Mouse (Mus musculus): ENCODE results near the gene Tstd1.

Tstd1 gene

DNA sequence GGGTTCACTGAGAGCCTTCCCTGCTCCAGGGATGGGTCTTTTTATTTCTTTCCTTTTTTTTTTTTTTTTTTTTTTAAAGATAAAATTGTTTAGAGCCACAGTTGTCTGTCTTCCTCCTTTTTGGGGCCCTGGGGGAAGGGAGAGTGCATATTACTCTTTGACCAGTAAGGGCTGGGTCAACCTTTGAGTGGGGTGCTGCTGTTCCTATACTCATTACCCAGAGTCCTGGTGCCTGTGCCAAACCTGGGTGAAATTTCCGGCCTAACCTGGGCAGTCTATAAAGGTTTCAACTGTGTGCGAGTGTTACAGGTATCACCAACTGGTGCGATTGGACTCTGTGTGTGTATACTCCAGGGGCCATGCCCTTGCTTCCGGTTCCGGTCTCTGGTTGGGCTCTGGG lies at the start of gene Tstd1:
Tstd1 (plus strand) TSS at position 213 of the 400 bp plus-strand sequence.
- DNase-seq (ENCODE audit: low spot score) = no peak

DNA sequence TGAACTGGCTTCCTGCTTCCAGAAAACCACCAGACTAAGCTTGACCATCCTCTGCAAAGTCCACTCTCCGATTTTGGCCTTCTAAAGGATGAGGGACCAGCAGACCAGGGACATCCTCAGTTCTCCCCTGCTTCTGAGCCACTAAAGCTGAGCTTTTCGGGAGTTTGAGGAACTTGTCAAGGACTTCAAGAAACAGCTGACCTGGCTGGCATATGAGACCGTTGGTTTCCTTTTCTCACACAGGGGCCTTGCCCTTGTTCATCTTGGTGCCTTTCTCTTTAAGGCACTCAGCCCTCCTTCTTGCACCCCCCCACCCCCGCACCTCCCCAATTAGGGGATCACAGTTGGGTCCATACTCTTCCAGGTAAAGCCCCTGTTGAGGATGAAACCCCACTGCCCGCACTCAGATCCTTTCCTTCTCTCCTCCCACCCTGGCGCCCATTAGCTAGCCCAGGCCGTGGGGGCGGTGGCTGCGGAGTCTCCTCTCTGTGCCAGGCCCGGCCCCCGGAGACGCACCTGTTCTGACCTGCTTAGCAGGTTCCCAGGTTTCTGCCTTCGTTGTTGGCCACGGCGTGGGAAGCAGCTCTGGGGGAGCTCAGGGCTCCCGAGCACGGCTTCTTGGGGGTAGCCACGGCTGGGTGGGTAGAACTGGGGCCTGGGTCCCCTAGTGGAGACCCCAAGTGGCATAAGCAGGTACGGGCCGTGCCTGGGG lies 48.7 kb upstream of the Tstd1 start, which contains the start of gene Nectin4:
Nectin4 (plus strand) TSS at position 255 of the 712 bp plus-strand sequence.
- DNase-seq (ENCODE audit: low spot score) = no peak

DNA sequence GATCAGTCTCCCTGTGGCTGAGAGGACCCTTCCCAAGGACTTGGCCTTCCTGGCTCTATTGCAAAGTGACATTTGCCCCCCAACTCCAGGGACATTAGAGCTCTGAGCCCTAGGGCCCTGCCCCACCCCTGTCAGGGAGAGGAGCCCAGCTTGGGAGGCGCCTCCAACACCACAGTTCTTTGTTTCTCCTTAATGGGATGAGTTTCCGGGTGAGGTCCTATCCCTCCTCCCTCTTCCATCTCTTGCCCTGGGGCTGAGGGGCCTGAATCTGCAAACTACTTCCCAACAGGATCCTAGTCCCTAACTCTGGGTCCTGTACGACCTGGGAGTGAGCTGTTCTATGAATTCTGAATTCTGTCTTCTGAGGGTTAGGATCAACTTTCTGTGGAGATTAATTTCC lies 45.8 kb upstream of the Tstd1 start:
- no peak for DNase-seq (ENCODE audit: low spot score)

DNA sequence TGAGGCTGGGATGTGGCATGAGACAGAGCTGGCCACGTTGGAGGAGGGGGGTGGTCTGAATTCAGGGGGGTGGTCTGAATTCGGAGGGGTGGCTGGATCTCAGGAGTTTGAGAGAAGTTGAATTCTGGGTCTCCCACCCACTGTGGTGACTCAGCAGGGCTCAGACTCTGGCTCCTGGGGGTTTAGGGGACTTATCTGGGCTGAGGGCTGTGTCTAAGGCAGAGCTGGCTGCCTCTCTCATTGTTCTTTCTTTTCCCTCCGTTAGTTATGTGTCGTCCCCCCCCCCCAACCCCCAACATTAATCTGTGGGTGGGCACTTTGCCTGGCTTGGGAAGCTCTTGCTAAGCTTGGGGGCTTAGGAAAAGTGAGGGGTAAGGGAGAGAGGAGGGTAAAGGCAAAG lies 44.7 kb upstream of the Tstd1 start:
- DNase-seq (ENCODE audit: low spot score) = no peak

DNA sequence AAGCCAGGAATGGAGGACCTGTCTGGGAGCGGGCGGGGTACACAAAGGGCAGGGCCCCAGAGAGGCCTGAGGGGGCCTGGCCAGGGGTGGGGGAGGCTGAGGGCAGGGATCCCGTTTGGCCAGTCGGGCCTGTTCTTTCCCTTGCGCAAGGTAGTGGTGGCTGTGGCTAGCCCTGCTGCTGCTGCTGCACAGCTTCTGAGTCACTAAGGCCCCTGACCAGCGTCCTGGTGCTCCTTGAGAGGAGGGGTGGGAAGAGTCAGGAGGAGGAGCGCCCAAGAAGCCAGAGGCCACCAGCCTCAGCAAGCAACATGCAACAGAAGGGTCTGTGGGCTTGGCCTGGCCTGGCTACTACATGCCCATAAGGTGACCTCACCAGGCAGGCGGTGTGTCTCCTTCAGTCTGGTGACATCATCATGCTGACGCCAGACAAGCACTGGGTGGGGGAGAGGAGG lies 43.0 kb upstream of the Tstd1 start:
- no peak for DNase-seq (ENCODE audit: low spot score)

DNA sequence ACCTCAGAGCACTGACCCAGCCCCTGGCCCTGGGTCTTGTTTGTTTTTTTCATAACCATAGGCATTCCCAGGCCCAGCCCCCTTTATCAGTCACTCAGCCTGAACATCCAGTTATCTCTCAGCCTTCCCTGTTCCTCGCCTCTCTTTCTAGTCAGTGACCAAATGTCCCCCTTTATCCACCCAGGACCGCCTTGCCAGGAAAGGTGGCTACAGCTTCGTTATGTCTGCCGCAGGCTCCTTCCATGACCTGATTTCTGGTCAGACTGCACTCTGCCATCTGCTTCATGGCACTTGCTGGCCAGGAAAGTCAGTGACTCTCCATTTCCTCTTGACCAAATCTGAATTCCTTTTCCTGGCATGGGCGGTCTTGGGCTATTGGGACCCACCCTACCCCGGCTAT lies 40.4 kb upstream of the Tstd1 start:
- DNase-seq (ENCODE audit: low spot score) = no peak

DNA sequence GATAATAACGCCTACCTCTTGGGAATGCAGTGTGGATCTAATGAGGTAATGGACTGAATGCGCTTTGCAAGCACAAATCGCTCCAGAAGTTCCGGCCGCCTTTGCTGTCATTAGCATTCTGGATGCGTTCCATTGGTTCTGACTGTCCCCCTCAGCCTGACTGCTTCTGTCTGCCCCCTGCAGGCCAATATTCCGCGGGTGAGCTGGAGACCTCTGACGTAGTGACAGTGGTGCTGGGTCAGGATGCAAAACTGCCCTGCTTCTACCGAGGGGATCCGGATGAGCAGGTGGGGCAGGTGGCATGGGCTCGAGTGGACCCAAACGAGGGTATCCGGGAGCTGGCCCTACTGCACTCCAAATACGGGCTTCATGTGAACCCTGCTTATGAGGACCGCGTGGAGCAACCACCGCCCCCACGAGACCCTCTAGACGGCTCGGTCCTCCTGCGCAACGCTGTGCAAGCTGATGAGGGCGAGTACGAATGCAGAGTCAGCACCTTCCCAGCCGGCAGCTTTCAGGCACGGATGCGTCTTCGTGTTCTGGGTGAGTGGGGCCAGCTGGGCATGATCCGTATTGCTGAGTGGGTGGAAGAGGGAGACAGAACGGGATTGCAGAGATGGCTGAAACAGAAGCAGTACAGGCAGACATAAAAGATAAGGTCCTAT lies 38.6 kb upstream of the Tstd1 start:
- peak; percentile 59 for DNase-seq (ENCODE audit: low spot score)

DNA sequence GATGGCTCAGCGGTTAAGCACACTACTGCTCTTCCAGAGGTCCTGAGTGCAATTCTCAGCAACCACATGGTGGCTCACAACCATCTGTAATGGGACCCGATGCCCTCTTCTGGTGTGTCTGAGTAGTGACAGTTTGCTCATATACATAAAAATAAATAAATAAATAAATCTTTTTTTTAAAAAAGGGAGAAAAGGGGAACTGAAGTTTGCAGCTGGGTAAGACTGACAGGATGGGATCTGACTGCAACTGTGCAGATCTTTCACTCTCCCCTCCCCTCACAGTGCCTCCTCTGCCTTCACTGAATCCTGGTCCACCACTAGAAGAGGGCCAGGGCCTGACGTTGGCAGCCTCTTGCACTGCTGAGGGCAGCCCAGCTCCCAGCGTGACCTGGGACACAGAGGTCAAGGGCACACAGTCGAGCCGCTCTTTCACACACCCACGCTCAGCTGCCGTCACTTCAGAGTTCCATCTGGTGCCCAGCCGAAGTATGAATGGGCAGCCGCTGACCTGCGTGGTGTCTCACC lies 36.5 kb upstream of the Tstd1 start:
- DNase-seq (ENCODE audit: low spot score) = no peak

DNA sequence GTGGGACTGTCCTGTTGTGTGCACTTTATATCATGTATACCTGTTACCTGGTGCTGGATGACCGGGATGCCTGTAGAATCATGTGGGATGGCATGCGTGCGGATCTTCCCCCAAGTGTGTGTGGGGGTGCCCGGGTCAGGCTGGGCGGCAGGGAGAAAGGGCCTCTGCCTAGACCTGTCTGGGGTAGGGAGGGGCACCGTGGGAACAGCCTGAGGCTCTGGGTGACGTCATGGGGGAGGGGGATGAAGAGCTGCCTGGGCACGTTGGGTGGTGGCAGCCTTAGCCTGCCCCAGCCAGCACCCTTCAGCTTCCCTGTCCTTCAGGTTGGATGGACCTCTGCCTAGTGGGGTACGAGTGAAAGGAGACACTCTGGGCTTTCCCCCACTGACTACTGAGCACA lies 34.3 kb upstream of the Tstd1 start:
- no peak for DNase-seq (ENCODE audit: low spot score)

DNA sequence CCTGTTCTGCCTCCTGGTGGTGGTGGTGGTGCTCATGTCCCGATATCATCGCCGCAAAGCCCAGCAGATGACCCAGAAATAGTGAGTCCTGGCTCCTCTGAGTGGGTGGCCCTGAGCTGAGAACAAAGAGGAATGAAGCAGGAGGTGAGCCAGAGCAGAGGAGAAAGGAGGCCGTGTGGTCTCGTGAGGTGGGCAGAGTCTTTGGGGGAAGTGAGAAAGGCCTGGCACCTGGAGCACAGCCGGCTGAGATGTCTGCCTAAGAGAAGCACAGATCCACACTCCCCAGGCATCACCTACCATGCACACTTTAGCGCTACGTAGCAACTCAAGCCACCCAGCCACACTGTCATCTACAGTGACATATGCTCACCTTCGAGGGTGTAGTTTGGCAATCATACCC lies 33.5 kb upstream of the Tstd1 start:
- DNase-seq (ENCODE audit: low spot score) = no peak

DNA sequence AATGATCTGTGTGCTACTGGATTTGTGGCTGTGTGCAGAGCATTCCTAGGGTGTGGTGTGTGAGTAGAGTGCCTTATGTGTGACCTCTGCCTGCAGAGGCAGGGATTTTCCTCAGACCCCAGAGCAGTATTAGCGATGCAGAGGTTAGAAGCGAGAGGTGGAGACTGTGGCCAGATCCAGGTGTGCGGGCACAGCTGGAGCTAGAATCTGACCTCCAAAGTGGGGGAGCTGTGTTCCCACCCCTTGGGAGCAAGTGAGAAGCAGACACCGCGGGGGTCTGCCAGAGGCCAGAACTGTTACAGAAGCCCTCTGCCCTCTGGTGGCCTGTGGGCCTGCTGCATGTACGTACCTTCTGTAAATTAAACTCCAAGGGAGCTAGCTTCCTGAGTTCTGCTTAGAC lies 31.6 kb upstream of the Tstd1 start:
- no peak for DNase-seq (ENCODE audit: low spot score)

DNA sequence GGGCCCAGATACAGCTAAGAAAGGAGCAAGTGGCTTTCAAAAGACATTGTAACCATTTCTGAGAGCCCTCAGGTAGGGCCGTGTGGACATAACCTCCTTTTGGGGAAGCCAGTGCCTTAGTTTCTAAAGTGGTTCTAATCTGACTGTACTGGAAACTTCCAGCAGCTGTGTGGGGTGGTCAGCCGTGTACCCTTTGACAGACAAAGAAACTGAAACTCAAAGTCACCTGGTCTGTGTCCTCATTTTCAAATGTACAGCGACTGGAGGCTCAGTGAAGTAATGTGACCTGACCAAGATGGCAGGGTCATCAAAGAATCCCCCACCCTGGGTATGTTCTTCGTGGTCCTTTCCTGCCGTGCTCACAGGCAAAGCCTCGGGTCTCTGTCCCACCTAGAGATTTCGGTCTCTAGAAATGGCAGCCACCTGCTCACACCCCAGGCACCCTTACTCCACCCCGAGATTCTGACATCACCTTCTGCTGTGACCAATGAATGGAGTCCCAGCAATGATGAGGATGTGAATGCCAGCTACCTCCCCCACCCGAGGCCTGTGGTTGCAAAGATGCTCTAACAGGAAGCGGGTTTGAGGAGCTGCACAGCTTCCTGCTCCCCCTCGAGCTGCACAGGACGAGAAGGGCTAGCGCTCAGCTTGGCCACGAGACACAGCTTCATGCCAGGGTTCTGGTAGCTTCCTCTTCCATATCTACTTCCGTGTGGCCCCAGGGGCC lies 30.1 kb upstream of the Tstd1 start, which contains the start of gene Arhgap30:
Arhgap30 (plus strand) TSS at position 579 of the 727 bp plus-strand sequence.
- DNase-seq (ENCODE audit: low spot score) = no peak

DNA sequence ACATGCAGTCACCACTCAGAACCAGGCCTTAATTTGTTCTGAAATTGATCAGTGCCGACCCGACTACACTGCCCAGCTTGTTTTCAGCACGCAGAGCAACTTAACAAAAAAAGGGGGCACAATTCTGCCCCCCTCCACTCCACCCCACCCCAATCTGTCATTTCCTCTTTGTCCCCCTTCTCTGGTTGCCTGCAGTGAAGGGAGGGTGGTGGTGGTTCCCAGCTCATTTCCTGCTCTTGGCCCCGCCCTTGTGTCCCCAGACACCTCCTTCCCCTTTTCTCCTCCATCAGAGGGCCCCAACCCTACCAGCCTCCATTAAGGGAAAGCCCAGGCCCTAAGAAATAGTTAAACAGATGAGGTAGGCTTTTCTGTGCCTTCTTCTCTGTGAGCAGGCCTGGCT lies 28.6 kb upstream of the Tstd1 start:
- DNase-seq (ENCODE audit: low spot score) = no peak

DNA sequence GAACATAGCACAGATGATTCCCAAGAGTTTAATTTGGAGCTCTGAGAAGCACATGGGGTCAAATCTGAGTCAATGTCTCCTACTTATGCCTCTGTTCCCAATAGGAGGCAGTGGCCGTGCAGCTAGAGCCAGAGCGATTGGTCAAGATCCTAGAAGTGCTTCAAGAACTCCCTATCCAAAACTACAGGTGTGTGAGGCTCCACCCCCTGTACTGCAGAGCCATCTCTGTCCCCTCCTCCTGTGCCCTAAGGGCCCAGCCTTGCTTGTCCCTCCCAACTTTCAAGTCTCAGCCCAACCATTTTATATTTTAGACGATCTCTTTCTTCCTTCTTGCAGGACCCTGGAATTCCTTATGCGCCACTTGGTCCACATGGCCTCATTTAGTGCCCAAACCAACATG lies 16.9 kb upstream of the Tstd1 start:
- DNase-seq (ENCODE audit: low spot score) = no peak

DNA sequence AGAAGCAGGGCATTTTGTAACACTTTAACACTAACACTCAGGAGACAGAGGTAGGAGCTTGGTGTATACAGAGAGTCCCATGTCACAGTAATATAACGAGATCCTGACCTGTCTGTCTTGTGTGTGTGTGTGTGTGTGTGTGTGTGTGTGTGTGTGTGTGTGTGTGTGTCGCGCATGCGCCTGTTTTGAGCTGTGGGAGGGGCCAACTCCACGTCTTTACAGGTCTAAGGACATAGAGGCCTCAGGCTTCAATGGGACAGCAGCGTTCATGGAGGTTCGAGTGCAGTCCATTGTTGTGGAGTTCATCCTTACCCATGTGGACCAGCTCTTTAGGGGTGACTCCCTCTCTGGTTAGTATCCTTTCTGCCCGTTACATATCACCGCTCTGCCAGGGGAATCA lies 15.7 kb upstream of the Tstd1 start:
- no peak for DNase-seq (ENCODE audit: low spot score)

DNA sequence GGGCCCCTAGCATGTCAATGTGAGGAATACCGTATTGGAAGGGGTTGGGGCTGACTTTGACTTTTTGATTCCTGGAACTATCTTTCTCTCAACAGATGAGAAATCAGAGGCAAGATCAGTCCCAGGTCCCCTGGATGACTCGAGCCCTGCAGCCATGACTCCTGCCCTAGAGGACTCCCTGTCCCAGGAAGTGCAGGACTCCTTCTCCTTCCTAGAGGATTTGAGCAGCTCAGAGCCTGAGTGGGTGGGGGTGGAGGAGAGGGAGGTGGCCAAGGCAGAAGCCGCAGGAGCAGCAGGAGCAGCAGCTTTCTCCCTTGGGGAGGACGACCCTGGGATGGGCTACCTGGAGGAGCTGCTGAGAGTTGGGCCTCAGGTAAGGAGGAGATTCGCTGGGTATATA lies 11.4 kb upstream of the Tstd1 start:
- DNase-seq (ENCODE audit: low spot score) = no peak

DNA sequence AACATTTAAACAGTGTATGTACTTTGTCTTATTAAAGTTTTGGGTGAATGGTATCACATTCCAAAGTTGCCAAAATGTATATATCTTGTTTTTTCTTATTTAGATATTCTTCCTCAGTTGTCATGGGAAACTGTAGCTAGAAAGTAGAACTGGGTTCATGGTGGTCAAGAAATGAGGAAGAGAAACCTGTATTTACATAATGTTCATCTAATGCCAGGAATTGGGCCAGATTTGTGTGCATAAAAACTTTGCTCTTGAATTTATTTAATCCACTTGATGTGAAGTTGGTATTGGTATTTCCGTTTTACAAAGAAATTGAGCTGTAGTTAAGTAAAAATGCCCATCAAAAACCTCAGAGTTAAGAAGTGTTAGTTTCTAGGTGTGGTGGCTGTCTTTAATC lies 8.4 kb upstream of the Tstd1 start:
- no peak for DNase-seq (ENCODE audit: low spot score)

DNA sequence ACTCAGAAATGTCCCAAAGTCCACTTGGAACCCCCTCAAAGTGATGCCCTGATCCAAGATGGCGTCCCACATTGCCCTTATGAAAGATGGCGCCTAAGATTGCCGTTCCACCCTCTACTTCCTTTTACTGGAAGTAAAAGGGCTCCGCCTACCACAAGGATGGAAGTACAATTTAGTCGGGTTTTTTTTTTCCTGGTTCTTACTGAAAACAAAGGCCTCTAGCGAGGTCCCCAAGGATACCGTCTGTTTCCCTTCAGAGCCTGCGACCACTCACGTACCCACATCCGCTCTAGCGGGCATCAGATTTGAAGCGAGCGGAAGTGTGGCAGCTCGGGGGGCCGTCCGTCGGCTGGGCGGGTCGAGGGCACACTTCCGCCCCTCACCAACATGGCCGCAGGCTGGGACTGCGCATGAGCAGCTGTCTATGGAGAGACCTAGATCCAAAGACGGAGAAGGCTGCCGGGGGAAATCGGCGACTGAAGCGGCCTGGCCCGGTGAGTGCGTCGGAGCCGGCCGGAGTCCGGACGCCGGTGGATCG lies 7.7 kb upstream of the Tstd1 start, which contains the start of gene Usf1:
Usf1 (plus strand) TSS at position 367 of the 538 bp plus-strand sequence.
- peak; percentile 88 for DNase-seq (ENCODE audit: low spot score)

DNA sequence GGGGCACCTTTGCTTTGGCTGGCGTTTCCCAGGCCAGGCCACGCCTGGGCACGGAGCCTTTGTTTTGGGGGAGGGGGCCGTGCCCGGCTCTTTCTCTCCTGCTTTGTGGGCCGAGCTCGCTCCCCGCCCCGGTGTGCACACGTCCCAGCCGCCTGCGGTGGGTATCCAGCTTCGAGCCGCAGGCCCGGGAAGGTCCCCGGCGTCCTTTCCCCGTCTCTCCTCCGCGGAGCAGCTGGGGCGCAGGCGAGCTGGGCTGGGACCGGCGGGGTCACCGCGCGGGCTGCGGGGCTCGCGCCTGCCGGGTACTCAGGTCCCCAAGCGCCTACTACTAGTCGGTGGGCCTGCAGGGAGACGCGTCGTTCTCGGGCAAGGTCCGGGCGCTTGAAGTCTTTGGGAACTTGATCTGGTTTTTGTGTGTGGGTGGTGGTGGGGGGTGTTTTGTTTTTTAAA lies 7.2 kb upstream of the Tstd1 start:
- DNase-seq (ENCODE audit: low spot score) = peak; percentile 41

DNA sequence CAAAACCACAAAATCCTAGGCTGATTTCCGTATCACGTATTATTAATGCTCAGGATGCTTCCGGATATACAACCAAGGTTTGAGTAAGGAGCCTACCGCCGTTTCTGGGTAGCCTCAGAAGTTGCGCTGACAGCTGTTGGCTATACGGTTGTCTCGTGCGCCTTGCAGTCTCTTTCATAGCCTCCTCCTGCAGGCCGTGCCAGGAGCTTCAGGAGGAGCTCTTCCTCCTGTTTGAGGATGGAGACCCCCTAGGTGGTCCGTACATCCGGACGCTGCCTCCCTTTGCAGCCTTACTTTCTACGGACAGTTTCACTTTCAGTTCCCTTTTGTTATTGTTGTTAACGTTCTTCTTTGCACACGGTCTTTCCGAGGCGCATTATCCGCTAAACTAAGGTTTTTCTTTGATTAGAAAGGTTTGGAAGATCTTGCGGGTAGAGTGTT lies 6.7 kb upstream of the Tstd1 start:
- DNase-seq (ENCODE audit: low spot score) = no peak

DNA sequence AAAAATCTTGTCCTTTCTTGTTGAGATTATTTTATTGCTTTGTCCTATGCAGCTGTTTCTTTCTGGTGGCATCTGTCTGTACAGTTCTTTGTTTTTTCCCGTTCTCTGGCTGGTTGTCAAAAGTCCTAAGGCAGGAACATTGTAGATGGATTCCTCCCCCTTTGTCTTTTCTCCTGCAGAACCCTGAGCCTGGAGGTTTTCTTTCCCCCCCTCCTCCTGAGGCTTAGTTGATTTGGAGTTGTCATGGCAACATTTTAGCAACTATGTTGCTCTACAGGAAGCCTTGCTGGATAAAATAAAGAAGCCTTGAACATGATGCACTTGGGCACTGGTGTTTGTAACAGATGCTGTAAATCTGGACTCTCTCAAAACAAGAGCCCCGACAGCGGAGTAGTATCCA lies 6.2 kb upstream of the Tstd1 start:
- no peak for DNase-seq (ENCODE audit: low spot score)

DNA sequence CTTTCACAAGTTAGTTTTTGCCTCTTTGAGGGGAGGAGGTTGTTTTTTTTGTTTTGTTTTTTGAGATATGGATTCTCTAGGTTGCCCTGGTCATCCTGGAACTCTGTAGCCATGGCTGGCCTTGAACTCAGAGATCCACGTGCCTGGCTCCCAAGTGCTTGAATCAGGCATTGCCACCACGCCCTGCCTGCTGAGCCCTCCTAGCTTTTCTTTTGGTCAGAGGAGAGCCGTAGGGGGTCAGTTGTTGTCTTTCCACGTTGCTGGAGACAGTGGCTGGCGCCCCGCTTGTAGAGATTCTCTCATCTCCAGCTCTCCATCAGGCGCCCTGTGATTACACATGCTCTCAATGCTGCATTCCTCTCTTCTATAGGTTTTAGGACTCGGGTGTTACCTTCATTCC lies 5.1 kb upstream of the Tstd1 start:
- DNase-seq (ENCODE audit: low spot score) = no peak

Data from layer of hippocampus, adult 9-10 months (tissue).